Mouse (Mus musculus) heart, adult 18-20 months (tissue): ENCODE measurements around the gene Vmn1r61. TPM values are rescaled to one million over a fixed set of nuclear protein-coding genes. Genes with fewer than 3 reads are reported as not detected.

ENCODE experiments used
- DNase-seq, 2 experiments: peaks; one replicate each; pipeline ENCODE4 v3.0.0; 2021 to 2022; ENCODE audit warnings: mixed read lengths in 1 of 2
- long read RNA-seq, 2 experiments: library from polyadenylated mRNA; stranded (forward); transcript quantifications; one replicate each; pipeline ENCODE4 v2.0.0; 2021
- total RNA-seq, 2 experiments: library from RNA; stranded (reverse); gene quantifications; 2 replicates each; pipeline ENCODE4 v1.2.3; 2021

Vmn1r61 gene
- not detected for total RNA-seq
- long read RNA-seq, experiment 1: 0 reads
- long read RNA-seq, experiment 2: 0 reads

GRCm38 (mm10) chr7:5613195-5613594 is at the start of gene Vmn1r61:
Vmn1r61 (minus strand) TSS chr7:5613295.
- DNase-seq: no peak

Other genes with a start within 250 kb of the Vmn1r61 start
- gene Vmn1r58, start 199.9 kb downstream of the Vmn1r61 start, total RNA-seq: not detected
- gene Vmn1r59, start 156.5 kb downstream of the Vmn1r61 start, total RNA-seq: not detected
- not detected for gene Vmn2r28, start 119.3 kb downstream of the Vmn1r61 start, total RNA-seq
- not detected for gene Vmn1r60, start 66.0 kb downstream of the Vmn1r61 start, total RNA-seq
- gene Vmn1r62, start 60.3 kb upstream of the Vmn1r61 start, total RNA-seq: not detected
- not detected for gene Vmn1r63, start 192.2 kb upstream of the Vmn1r61 start, total RNA-seq